Mouse (Mus musculus) kidney, adult 2 months (tissue): ENCODE data around the gene Sp140.
"Not testable (repeated sequence)": the region's sequence is repeated elsewhere in the genome, so short reads cannot be mapped to it uniquely, and the experiment has no call there.

Experiments
- CTCF ChIP-seq: fragments of 200-500 bp; conservative IDR thresholded peaks from 2 replicates; pipeline ENCODE4 v1.5.1; 2011; ENCODE audit warnings: low read depth, mild to moderate bottlenecking, control low read depth, low read length, moderate library complexity, mixed read lengths; ENCODE audit not compliant: insufficient read depth, insufficient read length
- POLR2A ChIP-seq: fragments of 200-500 bp; IDR thresholded peaks from one replicate; pipeline ENCODE4 v1.6.1; 2011; ENCODE audit warnings: low read depth, low read length, control low read depth

DNA sequence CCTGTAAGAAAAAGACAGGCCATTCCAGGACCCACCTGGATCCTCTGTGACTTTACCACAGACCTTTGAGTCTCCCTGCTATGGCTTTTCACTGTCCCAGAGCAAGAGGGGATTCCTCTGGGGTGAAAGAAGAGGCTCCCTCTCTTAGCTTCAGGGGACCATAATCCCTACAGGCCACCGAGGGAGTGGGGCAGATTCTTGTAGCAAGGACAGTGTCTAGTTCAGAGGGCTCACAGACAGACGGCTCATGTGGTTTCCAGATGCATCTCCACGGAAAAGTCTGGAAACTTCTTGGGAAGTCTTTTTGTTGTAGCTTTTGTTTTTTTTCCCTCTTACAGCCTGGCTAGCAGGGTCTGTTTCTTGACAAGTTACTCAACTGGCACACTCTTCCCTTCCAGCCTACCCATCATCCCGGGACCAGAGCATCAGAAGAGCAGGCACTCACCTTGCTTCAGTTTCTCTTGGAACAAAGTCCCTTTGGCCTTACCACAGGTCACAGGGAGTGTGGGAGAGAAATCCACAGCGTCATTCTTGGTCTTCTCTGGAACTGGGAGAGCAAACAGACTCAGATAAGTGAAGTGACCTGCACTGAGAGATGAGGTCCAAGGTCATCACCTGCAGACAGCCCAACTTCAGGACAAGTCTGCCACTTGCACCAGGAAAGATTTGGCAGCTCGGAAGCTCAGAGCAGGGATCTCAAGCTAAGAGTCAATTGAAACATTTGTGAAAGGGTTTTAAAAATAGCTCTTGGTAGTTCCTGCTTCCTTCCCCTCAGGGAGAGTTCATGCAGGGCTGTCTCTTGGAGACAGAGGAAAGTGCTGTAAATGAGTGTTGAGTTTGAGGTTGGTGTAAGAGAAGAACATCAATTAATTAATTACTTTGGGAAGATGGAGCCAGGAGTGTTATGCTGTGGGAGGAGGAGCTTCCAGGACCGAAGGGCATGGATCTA, 20.7 kb upstream of the Sp140 start:
- not testable (repeated sequence) for TF ChIP-seq CTCF, POLR2A
